Mouse (Mus musculus) neural tube, embryonic 15.5 days (tissue): ENCODE data around the gene Tmem165. TPM values are rescaled to one million over a fixed set of nuclear protein-coding genes. Genes with fewer than 3 reads are reported as not detected.

Source experiments
- ATAC-seq: fragments of 200-750 bp; cut with Nextera tagmentation; 2 replicates; pipeline ENCODE4 v1.8.0; 2017; ENCODE audit warnings: mild to moderate bottlenecking, moderate TSS enrichment, moderate library complexity; ENCODE audit not compliant: low FRiP score
- H3K27ac ChIP-seq: fragments of 300-500 bp; sonication (generic); replicated peaks from 2 replicates; pipeline ENCODE4 v1.5.1; 2015; ENCODE audit warnings: mild to moderate bottlenecking, inconsistent platforms
- H3K27me3 ChIP-seq: fragments of 300-500 bp; sonication (generic); replicated peaks from 2 replicates; pipeline ENCODE4 v1.6.1; 2015; ENCODE audit warnings: inconsistent platforms
- H3K36me3 ChIP-seq: fragments of 300-500 bp; sonication (generic); 2 replicates; pipeline ENCODE4 v1.6.1; 2015; ENCODE audit warnings: inconsistent platforms
- H3K4me1 ChIP-seq: fragments of 300-500 bp; sonication (generic); 2 replicates; pipeline ENCODE4 v1.6.1; 2015; ENCODE audit warnings: inconsistent platforms
- H3K4me2 ChIP-seq: fragments of 300-500 bp; sonication (generic); 2 replicates; pipeline ENCODE4 v1.6.1; 2015; ENCODE audit warnings: inconsistent platforms, mild to moderate bottlenecking, moderate library complexity
- H3K4me3 ChIP-seq: fragments of 300-500 bp; sonication (generic); replicated peaks from 2 replicates; pipeline ENCODE4 v1.5.1; 2015; ENCODE audit warnings: mild to moderate bottlenecking, inconsistent platforms
- H3K9ac ChIP-seq: fragments of 300-500 bp; sonication (generic); replicated peaks from 2 replicates; pipeline ENCODE4 v1.6.1; 2015; ENCODE audit warnings: mild to moderate bottlenecking, inconsistent platforms
- H3K9me3 ChIP-seq: fragments of 300-500 bp; sonication (generic); replicated peaks from 2 replicates; pipeline ENCODE4 v1.6.1; 2016; ENCODE audit warnings: inconsistent platforms
- WGBS: fragments of 180-500 bp; shearing (Covaris S2); methylation state at CpG from one replicate; pipeline ENCODE4 v1.1.7; 2015; ENCODE audit warnings: mixed read lengths; 5-methylcytosine and 5-hydroxymethylcytosine counted together
- polyA plus RNA-seq: library from polyadenylated mRNA; unstranded; fragments of >200 nt; fragmentation: Nextera tagmentation; extraction: Ambion mirVana; gene quantifications from 2 replicates; pipeline ENCODE4 v1.2.1, GENCODE M21; 2015

Tmem165 gene
- polyA plus RNA-seq, 1 experiment from 2014 or later, result 47.1 TPM

- Histone ChIP-seq H3K9ac (no peak overlapping the region), H3K9me3 (no peaks in the 10 kb centered on the region), H3K36me3 (peaks cover 28% of the 10 kb centered on the region; the same call in 1 of the 2 replicates), H3K4me3 (no peak overlapping the region), H3K27me3 (no peaks in the 10 kb centered on the region), H3K27ac (no peak overlapping the region), H3K4me2 (no peak overlapping the region), H3K4me1 (no peaks in the 10 kb centered on the region)
- 91% methylated on average over 13 of the region's 13 CpGs for WGBS
- no peak for ATAC-seq
Measured at GRCm38 (mm10) chr5:76199346-76199745, 15.7 kb downstream of the Tmem165 start.

DNA sequence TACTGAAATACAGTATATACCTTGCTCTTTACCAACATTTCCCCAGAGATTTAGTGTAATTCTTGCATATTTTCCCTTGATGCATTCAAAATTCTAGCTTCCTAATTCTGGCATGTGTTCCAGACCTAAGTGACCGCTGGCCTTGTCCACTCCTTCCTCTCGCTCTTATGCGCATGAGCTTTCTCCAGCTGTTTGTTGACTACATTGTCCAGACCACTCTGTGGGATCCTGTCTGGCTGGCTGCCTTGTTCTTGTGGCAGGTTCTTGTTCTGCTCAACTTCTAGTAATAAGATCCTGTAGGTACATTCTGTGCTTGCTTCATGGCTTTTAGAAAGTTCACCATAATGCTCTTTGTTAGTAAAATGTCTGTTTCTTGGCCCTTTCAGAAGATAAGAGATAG is 19.5 kb downstream of the Tmem165 start:
- Histone ChIP-seq H3K36me3 (peaks cover 54% of the 10 kb centered on the region), H3K4me2 (no peak overlapping the region), H3K27me3 (no peaks in the 10 kb centered on the region), H3K9me3 (no peaks in the 10 kb centered on the region), H3K9ac (no peak overlapping the region), H3K4me3 (no peak overlapping the region), H3K4me1 (no peaks in the 10 kb centered on the region), H3K27ac (no peak overlapping the region)
- 94% methylated on average over 3 of the region's 3 CpGs for WGBS
- ATAC-seq, result no peak

GRCm38 (mm10) chr5:76205886-76206285 is 22.2 kb downstream of the Tmem165 start:
- Histone ChIP-seq H3K9me3 (no peaks in the 10 kb centered on the region), H3K4me3 (no peak overlapping the region), H3K4me2 (no peak overlapping the region)

DNA sequence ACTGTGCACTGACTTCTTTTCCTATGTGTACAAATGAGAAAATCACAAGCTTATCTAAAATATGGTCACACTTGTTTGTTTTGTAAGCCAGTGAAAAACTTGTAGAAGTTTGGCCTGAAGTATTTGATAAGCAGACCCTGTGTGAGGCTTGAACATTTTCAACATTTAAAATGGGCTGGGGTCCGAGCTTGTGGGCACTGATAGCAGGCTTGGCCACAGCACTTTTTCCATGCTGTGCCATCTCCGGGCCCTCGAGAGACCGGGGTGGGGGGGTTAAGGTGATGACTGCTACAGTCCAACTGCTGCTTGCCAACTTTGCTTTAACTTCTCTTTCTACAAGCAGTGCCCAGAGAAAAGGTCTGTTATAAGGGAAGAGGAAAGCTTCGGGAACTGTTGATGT is 24.4 kb downstream of the Tmem165 start:
- ATAC-seq, result no peak
- peaks cover 56% of the 10 kb centered on the region for H3K36me3 ChIP-seq
- no peaks in the 10 kb centered on the region for H3K27me3 ChIP-seq
- H3K4me1 ChIP-seq, result no peaks in the 10 kb centered on the region
- H3K4me3 ChIP-seq, result no peak overlapping the region
- no peaks in the 10 kb centered on the region for H3K9me3 ChIP-seq
- H3K4me2 ChIP-seq, result no peak overlapping the region
- 92% methylated on average over 5 of the region's 5 CpGs for WGBS
- H3K27ac ChIP-seq, result no peak overlapping the region
- no peak overlapping the region for H3K9ac ChIP-seq

More at GRCm38 (mm10) chr5:76205886-76206285, 22.2 kb downstream of the Tmem165 start:
- WGBS, result 91% methylated on average over 2 of the region's 2 CpGs
- Histone ChIP-seq H3K27me3 (no peaks in the 10 kb centered on the region), H3K36me3 (peaks cover 57% of the 10 kb centered on the region), H3K9ac (no peak overlapping the region), H3K4me1 (no peaks in the 10 kb centered on the region), H3K27ac (no peak overlapping the region)
- no peak for ATAC-seq

DNA sequence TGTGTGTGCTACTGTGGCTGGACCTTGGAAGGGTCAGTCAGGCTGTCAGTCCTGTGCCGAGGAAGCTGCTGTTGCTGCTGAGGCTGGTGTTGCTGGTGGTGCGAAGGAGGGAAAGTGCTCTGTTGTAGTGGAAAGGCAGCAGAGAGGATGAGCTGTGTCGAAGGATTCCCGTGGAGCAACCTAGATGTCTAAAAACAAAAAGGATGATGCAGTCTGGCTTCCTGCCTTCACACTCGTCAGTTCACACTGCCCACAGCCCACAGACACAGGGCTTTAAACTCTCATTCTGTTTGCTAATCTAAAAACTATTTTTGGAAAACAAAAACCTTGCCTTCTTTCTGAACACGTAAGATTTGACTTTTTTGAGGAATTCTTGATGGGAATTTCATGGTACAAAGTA is 33.0 kb downstream of the Tmem165 start:
- Histone ChIP-seq H3K4me1 (no peaks in the 10 kb centered on the region), H3K9me3 (no peaks in the 10 kb centered on the region), H3K27ac (no peak overlapping the region), H3K4me3 (no peak overlapping the region), H3K4me2 (no peak overlapping the region), H3K36me3 (peaks cover 12% of the 10 kb centered on the region), H3K27me3 (no peaks in the 10 kb centered on the region), H3K9ac (no peak overlapping the region)
- no peak for ATAC-seq
- 84% methylated on average over 6 of the region's 6 CpGs for WGBS

DNA sequence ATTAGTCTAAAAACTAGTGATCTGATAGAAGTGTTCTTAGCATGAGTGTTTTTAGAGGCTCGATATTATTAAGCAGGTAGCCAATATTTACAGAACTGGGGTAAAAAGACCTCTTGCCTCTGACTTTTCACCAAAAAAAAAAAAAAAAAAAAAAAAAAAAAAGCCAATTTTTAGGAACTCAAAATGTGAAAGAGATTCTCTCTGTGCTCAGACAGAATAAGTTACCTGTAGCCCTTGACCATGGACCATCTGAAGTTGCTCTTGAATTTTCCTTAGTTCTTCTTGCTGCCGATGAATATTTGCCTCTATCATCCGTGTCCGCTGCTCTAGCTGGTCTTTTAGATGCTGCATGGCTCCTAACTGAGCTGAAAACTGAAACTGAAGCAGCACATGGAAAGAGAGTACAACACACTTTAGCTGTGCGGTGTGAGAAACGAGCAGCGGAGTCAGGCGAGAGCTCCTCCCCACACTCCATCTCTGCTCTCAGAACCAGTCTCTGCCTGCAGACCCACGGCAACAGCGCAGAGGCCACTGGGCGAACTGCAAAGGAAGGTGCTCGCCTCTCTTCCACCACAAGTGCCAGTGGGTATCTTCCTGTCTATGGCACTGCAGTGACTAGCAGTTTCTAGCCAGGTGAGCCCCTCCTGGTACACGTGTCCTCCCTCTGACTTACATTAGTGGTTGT is 47.6 kb downstream of the Tmem165 start:
- Histone ChIP-seq H3K4me1 (no peaks in the 10 kb centered on the region), H3K27me3 (no peaks in the 10 kb centered on the region), H3K36me3 (peaks cover 55% of the 10 kb centered on the region), H3K4me3 (no peak overlapping the region), H3K9ac (no peak overlapping the region), H3K9me3 (no peaks in the 10 kb centered on the region), H3K27ac (no peak overlapping the region), H3K4me2 (no peak overlapping the region)
- ATAC-seq, result no peak
- WGBS, result 90% methylated on average over 13 of the region's 13 CpGs

- H3K27ac ChIP-seq, result no peak overlapping the region
- no peak overlapping the region for H3K4me3 ChIP-seq
- H3K9me3 ChIP-seq, result no peaks in the 10 kb centered on the region
- ATAC-seq, result no peak
- no peaks in the 10 kb centered on the region for H3K4me1 ChIP-seq
- no peak overlapping the region for H3K9ac ChIP-seq
- WGBS, result 93% methylated on average over 3 of the region's 3 CpGs
- no peaks in the 10 kb centered on the region for H3K27me3 ChIP-seq
- H3K36me3 ChIP-seq, result peaks cover 31% of the 10 kb centered on the region
- H3K4me2 ChIP-seq, result no peak overlapping the region
Measured at GRCm38 (mm10) chr5:76243274-76243673, 59.6 kb downstream of the Tmem165 start.

DNA sequence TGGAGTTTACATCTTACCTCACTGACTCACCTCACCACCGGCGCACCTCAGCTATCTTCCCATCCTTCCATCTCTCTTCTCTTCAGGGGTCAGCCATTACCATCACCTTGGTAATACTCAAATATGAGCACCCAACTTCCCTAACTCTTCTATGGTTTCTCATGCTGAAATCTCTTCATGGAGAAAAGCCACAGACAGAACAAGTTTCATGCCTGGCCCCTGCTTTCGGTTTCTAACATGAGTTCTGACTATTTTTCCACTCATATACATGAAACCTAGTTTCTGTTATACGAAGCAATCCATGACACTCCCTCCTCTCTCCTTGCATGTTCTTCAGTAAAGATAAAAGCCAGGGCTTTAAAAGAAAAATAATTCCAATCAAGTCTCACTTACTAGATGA is 60.2 kb downstream of the Tmem165 start:
- H3K9me3 ChIP-seq, result no peaks in the 10 kb centered on the region
- no peak overlapping the region for H3K4me3 ChIP-seq
- no peak overlapping the region for H3K27ac ChIP-seq
- ATAC-seq, result no peak
- no peak overlapping the region for H3K9ac ChIP-seq
- H3K4me2 ChIP-seq, result no peak overlapping the region
- no peaks in the 10 kb centered on the region for H3K27me3 ChIP-seq
- 96% methylated on average over 4 of the region's 4 CpGs for WGBS
- H3K36me3 ChIP-seq, result peaks cover 31% of the 10 kb centered on the region
- no peaks in the 10 kb centered on the region for H3K4me1 ChIP-seq

GRCm38 (mm10) chr5:76244430-76244829 is 60.8 kb downstream of the Tmem165 start:
- Histone ChIP-seq H3K27ac (no peak overlapping the region), H3K4me2 (no peak overlapping the region), H3K9ac (no peak overlapping the region), H3K4me1 (no peaks in the 10 kb centered on the region), H3K4me3 (no peak overlapping the region), H3K36me3 (peaks cover 27% of the 10 kb centered on the region), H3K9me3 (no peaks in the 10 kb centered on the region), H3K27me3 (no peaks in the 10 kb centered on the region)
- WGBS, result 98% methylated on average over 10 of the region's 10 CpGs
- ATAC-seq, result no peak

DNA sequence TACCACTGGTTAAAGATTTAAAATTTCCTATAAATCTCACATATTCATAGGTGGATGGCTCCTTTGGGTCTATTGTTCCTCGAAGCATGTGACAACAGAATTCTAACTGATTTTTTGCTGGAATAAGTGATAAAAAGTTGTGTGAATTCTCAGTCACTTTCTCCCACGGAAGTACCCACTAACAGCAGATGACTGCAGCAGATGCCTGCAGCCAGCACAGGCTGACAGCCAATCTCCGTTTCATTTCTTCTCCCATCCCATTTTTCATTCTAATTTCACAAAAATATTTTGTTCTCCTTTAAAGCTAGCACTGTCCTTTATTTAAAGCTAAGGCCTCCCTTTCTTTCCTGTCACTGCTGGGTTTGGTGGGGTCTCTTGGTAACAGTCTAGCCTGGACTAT is 61.7 kb downstream of the Tmem165 start:
- Histone ChIP-seq H3K4me2 (no peak overlapping the region), H3K36me3 (peaks cover 17% of the 10 kb centered on the region), H3K9ac (no peak overlapping the region), H3K9me3 (no peaks in the 10 kb centered on the region), H3K4me1 (no peaks in the 10 kb centered on the region), H3K27ac (no peak overlapping the region), H3K4me3 (no peak overlapping the region), H3K27me3 (no peaks in the 10 kb centered on the region)
- WGBS, result 97% methylated on average over 3 of the region's 3 CpGs
- ATAC-seq, result no peak

GRCm38 (mm10) chr5:76246539-76246938 is 62.9 kb downstream of the Tmem165 start:
- no peak for ATAC-seq

GRCm38 (mm10) chr5:76250948-76251347 is 67.3 kb downstream of the Tmem165 start:
- Histone ChIP-seq H3K4me3 (no peak overlapping the region), H3K36me3 (peaks cover 6% of the 10 kb centered on the region), H3K4me2 (no peak overlapping the region), H3K9ac (no peak overlapping the region), H3K9me3 (no peaks in the 10 kb centered on the region), H3K27ac (no peak overlapping the region), H3K4me1 (no peaks in the 10 kb centered on the region), H3K27me3 (no peaks in the 10 kb centered on the region)
- WGBS, result 92% methylated on average over 3 of the region's 3 CpGs
- ATAC-seq, result no peak

More at GRCm38 (mm10) chr5:76246539-76246938, 62.9 kb downstream of the Tmem165 start:
- Histone ChIP-seq H3K27ac (no peak overlapping the region), H3K4me3 (no peak overlapping the region), H3K4me2 (no peak overlapping the region), H3K27me3 (no peaks in the 10 kb centered on the region), H3K36me3 (peaks cover 13% of the 10 kb centered on the region), H3K9ac (no peak overlapping the region), H3K4me1 (no peaks in the 10 kb centered on the region), H3K9me3 (no peaks in the 10 kb centered on the region)
